Mouse (Mus musculus) cerebellum, postnatal 10 days (tissue): ENCODE measurements at regions not wholly inside any gene's neighbourhood (a gene's known extent, or its start where the extent isn't known, plus 50 kb on each side); places are given as distances from the start of the nearest gene placed in this dataset.

ENCODE experiments used
- DNase-seq, 2 experiments: peaks; one replicate each; pipeline ENCODE4 v3.0.0; 2021; ENCODE audit warnings: mixed read lengths in 2 of 2

GRCm38 (mm10) chr7:88544393-88544792 lies 114.3 kb downstream of the Rab38 start:
- DNase-seq, result peak; percentile 90 to 92

DNA sequence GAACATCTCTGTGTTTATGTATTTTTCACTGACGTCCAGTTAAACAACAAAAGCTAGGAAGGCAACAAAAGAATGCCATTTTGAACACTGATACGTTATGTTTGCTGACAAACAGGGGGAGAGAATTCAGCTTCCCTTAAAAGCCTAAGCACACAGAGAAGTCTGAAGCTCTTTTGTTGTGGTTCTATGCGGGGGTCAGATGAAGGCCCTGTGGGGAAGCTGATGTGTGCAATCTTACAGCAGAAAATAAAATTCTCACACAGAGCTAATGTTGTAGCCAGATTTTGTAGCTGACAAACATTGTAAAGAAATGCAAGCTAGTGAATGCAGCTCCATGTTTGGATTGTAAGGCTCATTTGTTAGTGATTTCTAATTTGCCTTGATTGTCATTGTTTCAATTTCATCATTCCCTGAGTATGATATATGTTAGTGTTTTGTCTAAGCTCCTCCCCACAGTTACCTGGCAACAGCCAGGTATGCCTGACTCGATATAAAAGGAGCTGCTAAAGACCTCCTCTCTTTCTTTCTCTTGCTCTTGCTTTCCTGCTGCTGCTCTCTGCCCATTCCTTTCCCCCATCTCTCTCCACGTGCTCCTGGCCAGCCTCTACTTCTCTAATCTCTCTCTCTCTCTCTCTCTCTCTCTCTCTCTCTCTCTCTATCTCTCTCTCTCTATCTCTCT lies 115.0 kb downstream of the Rab38 start:
- no peak for DNase-seq

DNA sequence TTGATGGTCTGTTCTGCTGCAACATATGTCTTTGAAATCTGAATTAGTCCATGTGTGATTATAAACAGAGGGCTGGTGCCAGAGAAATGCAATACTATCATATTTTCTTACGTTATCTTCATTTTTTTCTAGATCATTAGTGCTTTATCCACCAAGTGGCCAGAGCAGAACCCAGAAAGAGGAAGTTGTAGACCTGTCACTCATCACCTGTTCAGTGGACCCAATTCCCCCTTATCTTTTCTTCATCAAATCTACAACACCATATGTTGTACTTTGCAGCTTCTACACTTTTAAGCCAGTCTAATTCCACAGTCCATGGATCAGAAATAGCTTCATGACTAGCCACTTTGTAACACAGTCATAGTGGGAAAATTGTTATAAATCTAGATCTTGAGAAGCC lies 145.0 kb downstream of the Rab38 start:
- DNase-seq, result no peak

DNA sequence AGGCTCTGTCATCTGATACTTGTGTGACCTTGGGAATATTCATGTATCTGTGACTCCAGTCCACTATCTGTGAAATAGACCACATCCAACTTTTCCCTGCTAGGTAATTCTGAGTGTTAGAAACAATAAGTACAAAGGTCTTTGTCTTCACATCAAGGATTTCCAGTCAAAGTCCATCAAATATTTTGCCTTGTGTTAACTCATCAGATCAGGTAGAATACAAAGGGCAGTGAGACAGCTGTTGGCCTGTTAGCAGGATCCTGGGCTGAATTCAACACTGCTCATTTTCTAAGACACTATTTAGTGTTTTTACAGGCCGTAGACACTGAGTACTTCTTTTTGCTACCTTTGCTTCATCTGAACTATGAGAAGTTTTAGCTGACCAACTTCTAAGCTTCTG lies 170.7 kb downstream of the Rab38 start:
- no peak for DNase-seq
